Mouse (Mus musculus): ENCODE measurements around the gene Cerkl. TPM values are rescaled to one million over a fixed set of nuclear protein-coding genes. Genes with fewer than 3 reads are reported as not detected.

Cerkl gene
- polyA plus RNA-seq, 1 experiment from 2014 or later: 1.5 TPM

- 71% methylated on average over 18 of the region's 18 CpGs for WGBS
Observed at GRCm38 (mm10) chr2:79367451-79368450, 88.8 kb downstream of the Cerkl start.

GRCm38 (mm10) chr2:79363920-79364319, 92.7 kb downstream of the Cerkl start:
- WGBS: 80% methylated on average over 6 of the region's 6 CpGs
- Histone ChIP-seq H3K9ac (no peak overlapping the region), H3K4me2 (replicated peaks) (no peak overlapping the region), H3K36me3 (no peaks in the 10 kb centered on the region), H3K9me3 (no peaks in the 10 kb centered on the region), H3K27me3 (replicated peaks) (no peaks in the 10 kb centered on the region), H3K27ac (no peak overlapping the region), H3K4me1 (replicated peaks) (no peaks in the 10 kb centered on the region), H3K4me3 (replicated peaks) (no peak overlapping the region)
- no peak for ATAC-seq

More at GRCm38 (mm10) chr2:79367451-79368450, 88.8 kb downstream of the Cerkl start:
- no peaks in the 10 kb centered on the region for H3K27me3 ChIP-seq (replicated peaks)
- no peak overlapping the region for H3K9ac ChIP-seq
- H3K9me3 ChIP-seq: no peaks in the 10 kb centered on the region
- H3K4me2 ChIP-seq (replicated peaks): no peak overlapping the region
- H3K27ac ChIP-seq: no peak overlapping the region
- no peak overlapping the region for H3K4me3 ChIP-seq (replicated peaks)
- H3K4me1 ChIP-seq (replicated peaks): no peaks in the 10 kb centered on the region
- no peak for ATAC-seq
- H3K36me3 ChIP-seq: no peaks in the 10 kb centered on the region

GRCm38 (mm10) chr2:79362029-79362428, 94.6 kb downstream of the Cerkl start:
- no peaks in the 10 kb centered on the region for H3K27me3 ChIP-seq (replicated peaks)
- H3K36me3 ChIP-seq: no peaks in the 10 kb centered on the region
- H3K4me2 ChIP-seq (replicated peaks): no peak overlapping the region
- WGBS: 68% methylated on average over 6 of the region's 6 CpGs
- H3K27ac ChIP-seq: no peak overlapping the region
- H3K9ac ChIP-seq: no peak overlapping the region
- H3K4me3 ChIP-seq (replicated peaks): no peak overlapping the region
- ATAC-seq: no peak
- no peaks in the 10 kb centered on the region for H3K9me3 ChIP-seq
- no peaks in the 10 kb centered on the region for H3K4me1 ChIP-seq (replicated peaks)

- H3K9me3 ChIP-seq: no peaks in the 10 kb centered on the region
- H3K4me3 ChIP-seq (replicated peaks): no peak overlapping the region
- H3K36me3 ChIP-seq: no peaks in the 10 kb centered on the region
- H3K4me1 ChIP-seq (replicated peaks): no peaks in the 10 kb centered on the region
- H3K9ac ChIP-seq: no peak overlapping the region
- no peak overlapping the region for H3K27ac ChIP-seq
- H3K4me2 ChIP-seq (replicated peaks): no peak overlapping the region
- WGBS: 84% methylated on average over 3 of the region's 3 CpGs
- no peaks in the 10 kb centered on the region for H3K27me3 ChIP-seq (replicated peaks)
- ATAC-seq: no peak
Observed at GRCm38 (mm10) chr2:79357835-79358234, 98.8 kb downstream of the Cerkl start.

- H3K4me1 ChIP-seq (replicated peaks): no peaks in the 10 kb centered on the region
- no peaks in the 10 kb centered on the region for H3K27me3 ChIP-seq (replicated peaks)
- 77% methylated on average over 16 of the region's 16 CpGs for WGBS
- H3K27ac ChIP-seq: no peak overlapping the region
- no peaks in the 10 kb centered on the region for H3K36me3 ChIP-seq
- H3K9ac ChIP-seq: no peak overlapping the region
- no peak overlapping the region for H3K4me2 ChIP-seq (replicated peaks)
- H3K9me3 ChIP-seq: no peaks in the 10 kb centered on the region
- ATAC-seq: no peak
- no peak overlapping the region for H3K4me3 ChIP-seq (replicated peaks)
Observed at GRCm38 (mm10) chr2:79354773-79355172, 101.8 kb downstream of the Cerkl start.

GRCm38 (mm10) chr2:79352100-79352802, 104.3 kb downstream of the Cerkl start:
- H3K4me1 ChIP-seq (replicated peaks): no peaks in the 10 kb centered on the region
- no peak overlapping the region for H3K4me3 ChIP-seq (replicated peaks)
- H3K9ac ChIP-seq: no peak overlapping the region
- 79% methylated on average over 4 of the region's 4 CpGs for WGBS
- no peaks in the 10 kb centered on the region for H3K27me3 ChIP-seq (replicated peaks)
- no peaks in the 10 kb centered on the region for H3K36me3 ChIP-seq
- ATAC-seq: no peak
- no peak overlapping the region for H3K4me2 ChIP-seq (replicated peaks)
- H3K27ac ChIP-seq: no peak overlapping the region
- no peaks in the 10 kb centered on the region for H3K9me3 ChIP-seq

GRCm38 (mm10) chr2:79351179-79352099, 105.1 kb downstream of the Cerkl start:
- Histone ChIP-seq H3K36me3 (no peaks in the 10 kb centered on the region), H3K4me2 (replicated peaks) (no peak overlapping the region), H3K27me3 (replicated peaks) (no peaks in the 10 kb centered on the region), H3K9me3 (no peaks in the 10 kb centered on the region), H3K27ac (no peak overlapping the region), H3K4me1 (replicated peaks) (no peaks in the 10 kb centered on the region), H3K4me3 (replicated peaks) (no peak overlapping the region), H3K9ac (no peak overlapping the region)
- WGBS: 80% methylated on average over 6 of the region's 6 CpGs
- ATAC-seq: no peak

- ATAC-seq: no peak
- Histone ChIP-seq H3K4me1 (replicated peaks) (no peaks in the 10 kb centered on the region), H3K4me3 (replicated peaks) (no peak overlapping the region), H3K4me2 (replicated peaks) (no peak overlapping the region), H3K9me3 (no peaks in the 10 kb centered on the region), H3K27ac (no peak overlapping the region), H3K9ac (no peak overlapping the region), H3K27me3 (replicated peaks) (no peaks in the 10 kb centered on the region), H3K36me3 (no peaks in the 10 kb centered on the region)
- 84% methylated on average over 8 of the region's 8 CpGs for WGBS
Observed at GRCm38 (mm10) chr2:79343115-79343514, 113.5 kb downstream of the Cerkl start.

- Histone ChIP-seq H3K9me3 (no peaks in the 10 kb centered on the region), H3K36me3 (no peaks in the 10 kb centered on the region), H3K27me3 (replicated peaks) (no peaks in the 10 kb centered on the region), H3K27ac (no peak overlapping the region), H3K4me1 (replicated peaks) (no peaks in the 10 kb centered on the region), H3K9ac (no peak overlapping the region), H3K4me3 (replicated peaks) (no peak overlapping the region), H3K4me2 (replicated peaks) (no peak overlapping the region)
- WGBS: 80% methylated on average over 1 of the region's 1 CpGs
- no peak for ATAC-seq
Observed at GRCm38 (mm10) chr2:79339003-79339402, 117.6 kb downstream of the Cerkl start.

- Histone ChIP-seq H3K9me3 (no peaks in the 10 kb centered on the region), H3K4me2 (replicated peaks) (no peak overlapping the region), H3K4me1 (replicated peaks) (no peaks in the 10 kb centered on the region), H3K27ac (no peak overlapping the region), H3K36me3 (no peaks in the 10 kb centered on the region), H3K4me3 (replicated peaks) (no peak overlapping the region), H3K9ac (no peak overlapping the region), H3K27me3 (replicated peaks) (no peaks in the 10 kb centered on the region)
- 53% methylated on average over 1 of the region's 1 CpGs for WGBS
- no peak for ATAC-seq
Observed at GRCm38 (mm10) chr2:79336141-79336540, 120.4 kb downstream of the Cerkl start.

GRCm38 (mm10) chr2:79334661-79335060, 121.9 kb downstream of the Cerkl start:
- no peak for ATAC-seq
- no peak overlapping the region for H3K4me3 ChIP-seq (replicated peaks)
- no peaks in the 10 kb centered on the region for H3K27me3 ChIP-seq (replicated peaks)
- no peaks in the 10 kb centered on the region for H3K9me3 ChIP-seq
- no peak overlapping the region for H3K27ac ChIP-seq
- H3K4me1 ChIP-seq (replicated peaks): no peaks in the 10 kb centered on the region
- H3K4me2 ChIP-seq (replicated peaks): no peak overlapping the region
- H3K36me3 ChIP-seq: no peaks in the 10 kb centered on the region
- H3K9ac ChIP-seq: no peak overlapping the region

GRCm38 (mm10) chr2:79328079-79328478, 128.5 kb downstream of the Cerkl start:
- Histone ChIP-seq H3K9ac (no peak overlapping the region), H3K9me3 (no peaks in the 10 kb centered on the region), H3K36me3 (no peaks in the 10 kb centered on the region), H3K4me1 (replicated peaks) (no peaks in the 10 kb centered on the region), H3K4me2 (replicated peaks) (no peak overlapping the region), H3K27ac (no peak overlapping the region), H3K27me3 (replicated peaks) (no peaks in the 10 kb centered on the region), H3K4me3 (replicated peaks) (no peak overlapping the region)
- WGBS: 67% methylated on average over 2 of the region's 2 CpGs
- ATAC-seq: no peak
